Mouse (Mus musculus) heart, embryonic 11.5 days (tissue): Measurements from ENCODE around the gene Kif23. TPM values are rescaled to one million over a fixed set of nuclear protein-coding genes. Genes with fewer than 3 reads are reported as not detected.

Source experiments
- ATAC-seq: fragments of 200-750 bp; cut with Nextera tagmentation; replicated peaks from 2 replicates; pipeline ENCODE4 v1.8.0; 2017; ENCODE audit warnings: moderate library complexity; ENCODE audit not compliant: insufficient number of reproducible peaks, low FRiP score, low TSS enrichment
- H3K27ac ChIP-seq: fragments of 300-500 bp; sonication (generic); 2 replicates; pipeline ENCODE4 v1.5.1; 2014; ENCODE audit warnings: mild to moderate bottlenecking, low read depth, low read length
- H3K27me3 ChIP-seq: fragments of 300-500 bp; sonication (generic); 2 replicates; pipeline ENCODE4 v1.6.1; 2014; ENCODE audit warnings: mild to moderate bottlenecking, low read length, mixed read lengths; ENCODE audit not compliant: control insufficient read depth, insufficient read depth
- H3K36me3 ChIP-seq: fragments of 300-500 bp; sonication (generic); 2 replicates; pipeline ENCODE4 v1.6.1; 2014; ENCODE audit warnings: mild to moderate bottlenecking, low read length, moderate library complexity, mixed read lengths; ENCODE audit not compliant: control insufficient read depth, insufficient read depth
- H3K4me1 ChIP-seq: fragments of 300-500 bp; sonication (generic); 2 replicates; pipeline ENCODE4 v1.6.1; 2014; ENCODE audit warnings: low read length; ENCODE audit not compliant: control insufficient read depth, insufficient read depth
- H3K4me2 ChIP-seq: fragments of 300-500 bp; sonication (generic); 2 replicates; pipeline ENCODE4 v1.6.1; 2014; ENCODE audit warnings: mild to moderate bottlenecking, moderate library complexity
- H3K4me3 ChIP-seq: fragments of 300-500 bp; sonication (generic); 2 replicates; pipeline ENCODE4 v1.5.1; 2014; ENCODE audit warnings: low read depth, low read length
- H3K9ac ChIP-seq: fragments of 300-500 bp; sonication (generic); 2 replicates; pipeline ENCODE4 v1.6.1; 2014; ENCODE audit warnings: mild to moderate bottlenecking, low read depth, low read length, moderate library complexity
- H3K9me3 ChIP-seq: fragments of 300-500 bp; sonication (generic); replicated peaks from 2 replicates; pipeline ENCODE4 v1.6.1; 2016; ENCODE audit warnings: low read length; ENCODE audit not compliant: control insufficient read depth
- WGBS: fragments of 180-500 bp; shearing (Covaris S2); extraction: QIAGEN DNeasy Blood & Tissue Kit; methylation state at CpG from one replicate; pipeline ENCODE4 v1.1.7; 2014; ENCODE audit not compliant: insufficient replicate concordance; 5-methylcytosine and 5-hydroxymethylcytosine counted together
- polyA plus RNA-seq: library from polyadenylated mRNA; unstranded; fragments of >200 nt; fragmentation: Nextera tagmentation; extraction: Ambion mirVana; gene quantifications from 2 replicates; pipeline ENCODE4 v1.2.1, GENCODE M21; 2014

Kif23 gene
- polyA plus RNA-seq, 1 experiment from 2014 or later = 92.5 TPM

DNA sequence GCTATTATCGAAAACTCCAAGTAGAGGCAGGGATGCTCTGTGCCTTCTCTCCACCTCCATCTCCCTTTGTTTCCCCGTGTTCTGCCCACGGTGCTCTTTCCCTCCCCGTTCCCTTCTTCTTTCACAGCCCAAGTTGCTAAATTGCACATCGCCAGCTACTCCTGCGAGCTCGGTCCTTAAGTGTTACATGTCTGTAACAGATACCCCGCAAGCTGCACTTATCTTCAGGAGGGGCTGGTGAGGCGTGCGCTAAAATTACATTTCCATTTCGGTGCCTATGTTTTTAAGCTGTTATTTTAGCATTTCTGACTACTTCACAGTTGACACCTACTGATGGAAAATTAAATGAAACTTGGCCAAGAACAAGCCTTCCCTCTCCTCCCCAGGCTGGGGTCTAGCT lies 78.9 kb downstream of the Kif23 start:
- Histone ChIP-seq H3K27me3 (no peaks in the 10 kb centered on the region), H3K9ac (no peak overlapping the region), H3K4me1 (no peaks in the 10 kb centered on the region), H3K36me3 (no peaks in the 10 kb centered on the region), H3K9me3 (no peaks in the 10 kb centered on the region), H3K4me3 (no peak overlapping the region), H3K4me2 (no peak overlapping the region), H3K27ac (no peak overlapping the region)
- WGBS = 50% methylated on average over 11 of the region's 11 CpGs
- no peak for ATAC-seq

Other genes with a start within 250 kb of the Kif23 start
- 963 and 1,096 TPM in 2 replicates for gene Rplp1, start 32.2 kb downstream of the Kif23 start, polyA plus RNA-seq
- 0.41 and 0.56 TPM in 2 replicates for gene Paqr5, start 80.1 kb upstream of the Kif23 start, polyA plus RNA-seq
- gene Glce, start 175.9 kb upstream of the Kif23 start, polyA plus RNA-seq = 10.7 and 15.4 TPM in 2 replicates